Mouse (Mus musculus) frontal cortex, adult (tissue): Measurements from ENCODE around the gene Guca1b.

Experiments used
- ATAC-seq: cut with Nextera tagmentation; 2 replicates; pipeline ENCODE4 v1.9.2; 2017; ENCODE audit warnings: mild to moderate bottlenecking, moderate library complexity, mixed read lengths; ENCODE audit not compliant: low TSS enrichment

Gene Guca1b

DNA sequence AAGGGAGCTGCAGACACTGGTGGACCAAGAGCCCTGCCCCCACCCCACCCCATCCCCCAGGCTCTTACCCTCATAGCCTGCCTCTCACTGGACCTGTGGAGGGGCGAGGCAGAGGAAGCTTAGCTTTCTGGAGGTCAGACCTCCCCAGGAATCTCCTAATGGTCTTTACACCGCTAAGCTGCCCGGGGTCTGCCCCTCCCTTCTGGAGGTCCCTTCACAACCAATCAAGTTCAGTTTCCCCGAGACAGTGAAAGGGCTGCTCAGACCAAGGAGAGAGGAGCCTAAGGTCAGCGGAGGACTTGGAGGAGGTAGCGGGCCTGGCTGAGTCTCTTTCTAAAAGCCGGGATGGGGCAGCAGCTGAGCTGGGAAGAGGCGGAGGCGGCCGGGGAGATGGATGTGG lies at the start of gene Guca1b:
Guca1b (plus strand) TSS at position 249 of the 400 bp plus-strand sequence.
- no peak for ATAC-seq

DNA sequence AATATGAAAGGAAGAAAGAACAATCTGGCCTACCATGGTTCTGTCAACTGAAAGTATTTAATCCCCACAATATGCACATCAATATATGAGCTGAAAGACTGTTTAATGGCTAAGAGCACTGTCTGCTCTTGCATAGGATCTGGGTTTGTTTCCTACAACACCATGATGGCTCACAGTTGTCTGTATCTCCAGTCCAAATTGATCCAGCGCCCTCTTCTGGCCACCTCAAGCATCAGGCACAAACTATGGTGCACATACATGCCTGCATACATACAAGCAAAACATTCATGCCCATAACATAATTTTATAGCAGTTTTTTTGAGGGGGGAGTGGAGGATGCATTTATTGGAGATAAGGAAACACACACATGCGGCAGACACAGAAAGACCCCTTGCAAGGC lies 42.1 kb upstream of the Guca1b start:
- ATAC-seq = no peak

DNA sequence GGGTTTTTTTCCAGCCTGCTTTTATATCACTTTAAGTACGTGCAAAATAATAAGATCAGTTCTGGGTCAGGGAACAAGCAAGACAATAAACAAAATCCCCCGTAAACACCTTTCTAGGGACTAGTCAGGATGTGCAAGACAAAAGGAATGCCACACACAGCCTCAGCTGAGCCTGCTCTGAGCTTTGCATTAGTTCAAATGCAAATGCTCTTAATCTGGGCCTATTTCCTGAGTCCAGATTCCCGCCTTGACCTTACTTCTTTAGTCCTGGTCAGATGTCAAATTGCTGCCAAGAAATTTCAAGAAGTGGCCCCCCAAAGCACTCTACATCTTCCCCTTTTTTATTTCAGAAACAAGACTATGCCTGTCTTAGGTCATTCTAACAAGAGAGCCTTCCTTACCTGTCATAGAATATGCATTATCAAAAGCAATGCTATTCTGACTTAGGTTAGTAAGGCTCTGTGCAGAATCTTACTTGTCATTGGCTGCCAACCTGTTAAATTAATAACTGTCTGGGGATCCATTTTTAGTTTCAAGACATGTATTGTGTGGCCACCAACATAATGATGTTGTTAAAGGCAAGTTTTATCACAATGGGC lies 35.4 kb upstream of the Guca1b start:
- no peak for ATAC-seq

GRCm38 (mm10) chr17:47359964-47360363 lies 25.2 kb upstream of the Guca1b start:
- ATAC-seq = no peak; the same call in 1 of the 2 replicates

DNA sequence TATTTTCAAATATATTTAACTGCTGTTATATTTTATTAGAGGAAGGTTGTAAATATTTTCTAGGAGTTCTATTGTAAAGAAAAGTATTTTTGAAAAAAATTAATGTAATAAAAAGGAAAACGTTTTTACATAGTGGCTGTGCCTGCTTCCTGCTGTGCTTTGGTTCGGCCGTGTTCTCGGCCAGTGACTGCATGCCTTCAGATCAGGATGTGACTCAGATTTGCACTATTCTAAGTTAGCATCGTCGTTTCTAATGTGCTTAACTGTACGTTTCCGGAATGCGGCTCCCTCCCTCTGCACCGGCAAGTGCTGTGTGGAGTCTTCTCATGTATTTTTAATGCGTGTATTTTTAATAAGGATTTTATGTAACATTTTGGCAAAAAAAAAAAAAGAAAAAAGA lies 23.9 kb upstream of the Guca1b start:
- no peak; the same call in 1 of the 2 replicates for ATAC-seq

- ATAC-seq = peak; percentile 80
Measured at GRCm38 (mm10) chr17:47368401-47369086, 16.6 kb upstream of the Guca1b start, which contains the start of gene Mrps10. Mrps10 (plus strand) TSS chr17:47368887.

DNA sequence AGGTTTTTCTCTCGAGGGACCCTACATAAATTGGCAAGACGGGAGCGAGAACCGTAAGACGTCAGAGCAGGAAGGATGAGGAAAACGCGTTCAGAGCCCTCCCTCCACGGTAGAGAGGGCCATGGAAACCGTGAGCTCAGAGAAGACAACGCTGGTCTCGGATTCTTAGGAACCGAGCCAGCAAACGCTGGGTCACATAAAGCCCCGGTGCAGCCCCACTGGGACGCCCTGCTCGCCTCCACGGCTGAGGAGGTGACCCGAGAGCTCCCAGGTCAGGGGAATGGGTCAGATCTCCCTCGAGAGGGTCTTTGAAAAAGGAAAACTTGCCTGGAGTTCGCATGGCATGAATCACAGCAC lies 16.1 kb upstream of the Guca1b start:
- peak; percentile 70; the same call in 1 of the 2 replicates for ATAC-seq

- ATAC-seq = 0 out of 2 replicates have a peak, but pooled peaks have one; percentile 60
Measured at GRCm38 (mm10) chr17:47371451-47371850, 13.7 kb upstream of the Guca1b start.

DNA sequence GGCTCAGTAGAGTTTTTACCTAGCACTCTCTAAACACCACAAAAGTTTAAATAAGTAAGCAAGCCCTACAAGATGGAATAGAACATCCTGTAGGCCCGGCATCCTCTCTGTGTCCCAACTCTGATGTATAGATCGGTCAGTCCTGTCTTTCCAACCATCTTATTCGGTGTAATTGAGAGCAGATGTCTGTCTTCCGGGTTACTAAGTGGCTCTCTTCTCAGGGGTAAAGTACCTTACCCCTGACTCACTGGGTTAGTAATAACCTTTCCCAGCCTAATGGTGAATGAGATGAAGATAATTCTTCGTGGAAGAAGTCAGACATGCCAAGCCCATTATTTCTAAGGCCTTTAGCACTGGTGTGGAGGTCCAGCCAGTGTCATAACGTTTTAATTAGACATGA lies 11.2 kb upstream of the Guca1b start:
- ATAC-seq = no peak

DNA sequence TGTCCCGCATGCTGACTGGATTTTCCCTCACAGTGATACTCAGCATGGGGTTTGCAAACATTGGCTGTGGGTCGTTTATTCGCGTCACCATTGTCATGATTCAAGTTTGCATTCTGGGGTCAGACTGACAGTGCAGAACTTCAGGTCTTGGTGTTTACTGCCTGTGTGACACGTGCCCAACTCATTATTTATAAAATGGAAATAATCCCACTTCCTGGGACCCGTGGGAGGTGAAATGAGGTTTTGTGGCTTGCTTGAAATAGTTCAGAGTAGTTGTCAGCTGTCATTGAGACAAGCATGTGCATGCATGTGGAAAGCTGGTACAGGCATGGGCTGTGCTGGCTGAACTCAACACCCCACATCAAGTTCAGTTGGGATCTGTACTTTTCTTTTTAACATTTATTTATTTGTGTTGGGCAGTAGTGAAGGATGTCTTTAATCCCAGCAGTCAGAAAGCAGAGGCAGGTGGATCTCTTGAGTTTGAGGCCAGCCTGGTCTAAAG lies 8.4 kb upstream of the Guca1b start:
- ATAC-seq = no peak

DNA sequence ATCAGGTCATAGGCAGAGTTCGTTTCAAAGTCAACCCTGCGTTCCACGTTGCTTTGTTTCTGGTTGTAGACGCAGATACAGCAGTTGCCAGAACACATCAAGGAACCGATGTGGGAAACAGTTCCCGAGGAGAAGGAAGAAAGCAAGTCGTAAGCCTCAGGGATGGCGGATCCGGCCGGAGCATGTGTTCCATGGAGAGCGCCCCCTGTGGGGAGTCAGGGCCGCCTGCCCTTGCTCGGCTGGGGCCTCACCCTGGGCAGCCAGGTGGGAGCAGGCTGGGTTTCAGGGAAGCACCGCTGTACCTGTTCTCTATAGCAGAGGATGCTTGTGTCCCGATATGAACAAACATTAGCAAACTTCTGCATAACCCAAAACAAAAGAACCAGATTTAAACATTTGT lies 7.1 kb upstream of the Guca1b start:
- no peak for ATAC-seq

DNA sequence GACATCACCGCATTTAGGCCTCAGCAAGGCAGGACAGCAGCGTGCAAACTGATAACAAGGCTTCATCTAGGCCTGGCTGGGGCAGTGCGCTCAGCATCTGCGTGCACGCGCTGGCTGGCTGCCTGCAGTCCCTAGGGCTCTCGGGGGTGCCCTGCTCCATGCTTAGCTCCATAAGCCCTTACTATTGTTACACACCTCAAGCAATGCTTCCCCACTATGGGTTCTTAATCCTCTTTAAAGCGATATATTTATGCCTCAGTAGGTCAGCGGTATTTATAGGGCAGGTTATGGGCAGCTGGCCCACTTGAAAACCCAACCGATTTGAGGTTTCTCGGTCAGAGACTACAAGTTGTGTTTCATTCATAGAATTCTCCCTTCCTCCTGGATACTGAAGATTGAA lies 3.3 kb upstream of the Guca1b start:
- no peak for ATAC-seq

GRCm38 (mm10) chr17:47383266-47383665 lies 1.9 kb upstream of the Guca1b start:
- ATAC-seq = no peak

GRCm38 (mm10) chr17:47384064-47384463 lies 1.1 kb upstream of the Guca1b start:
- ATAC-seq = no peak

DNA sequence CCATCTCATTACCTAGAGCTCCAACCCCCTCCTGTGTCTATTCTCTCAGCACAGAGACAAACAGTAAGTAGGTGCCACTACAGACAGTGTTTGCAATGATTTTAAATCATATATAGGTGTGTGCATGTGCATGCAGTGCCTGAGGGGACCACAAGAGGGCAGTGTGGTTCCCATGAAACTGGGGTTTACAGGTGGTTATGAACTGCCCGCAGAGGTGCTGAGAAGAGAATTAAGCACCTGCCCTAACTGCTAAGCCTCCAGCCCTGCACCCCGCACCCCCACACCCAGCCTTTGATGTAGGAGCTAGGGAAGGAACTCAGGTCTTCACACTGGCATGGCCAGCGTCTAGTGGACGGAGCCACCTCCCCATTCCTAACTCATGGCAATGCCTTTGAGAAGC lies 1.5 kb downstream of the Guca1b start:
- no peak for ATAC-seq

DNA sequence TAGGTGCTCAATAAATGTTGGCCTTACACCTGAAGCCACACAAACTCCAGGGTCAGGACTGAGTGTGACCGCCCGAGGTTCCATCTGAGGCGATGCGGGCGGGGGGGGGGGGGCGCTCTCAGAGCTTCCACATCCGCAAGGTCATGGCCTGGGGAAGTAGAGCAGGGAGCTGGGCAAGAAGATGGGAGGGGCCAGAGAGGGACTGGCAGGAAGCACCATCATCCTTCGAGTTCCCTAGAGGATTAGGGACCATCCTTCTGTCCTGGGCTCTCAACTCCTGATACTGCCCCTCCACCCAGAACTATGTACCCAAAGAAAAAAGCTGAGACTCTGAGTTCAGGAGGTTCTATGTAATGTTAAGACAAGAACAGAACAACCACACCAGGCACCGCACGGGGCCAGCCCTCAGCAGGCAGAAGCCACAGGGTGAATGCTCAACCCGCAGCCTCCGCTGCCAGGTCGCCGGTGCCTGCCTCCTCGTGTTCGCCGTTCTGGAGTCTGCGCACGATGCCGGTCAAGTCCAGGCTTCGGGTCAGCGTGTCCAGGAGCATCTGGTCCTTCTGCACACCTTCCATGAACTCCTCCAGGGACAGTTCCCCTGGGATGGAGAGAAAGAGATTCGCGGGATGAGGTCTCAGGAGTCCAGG lies 9.2 kb downstream of the Guca1b start:
- no peak for ATAC-seq

- no peak for ATAC-seq
Measured at GRCm38 (mm10) chr17:47395376-47395913, 10.3 kb downstream of the Guca1b start.

- ATAC-seq = no peak
Measured at GRCm38 (mm10) chr17:47399091-47399490, 13.9 kb downstream of the Guca1b start.

DNA sequence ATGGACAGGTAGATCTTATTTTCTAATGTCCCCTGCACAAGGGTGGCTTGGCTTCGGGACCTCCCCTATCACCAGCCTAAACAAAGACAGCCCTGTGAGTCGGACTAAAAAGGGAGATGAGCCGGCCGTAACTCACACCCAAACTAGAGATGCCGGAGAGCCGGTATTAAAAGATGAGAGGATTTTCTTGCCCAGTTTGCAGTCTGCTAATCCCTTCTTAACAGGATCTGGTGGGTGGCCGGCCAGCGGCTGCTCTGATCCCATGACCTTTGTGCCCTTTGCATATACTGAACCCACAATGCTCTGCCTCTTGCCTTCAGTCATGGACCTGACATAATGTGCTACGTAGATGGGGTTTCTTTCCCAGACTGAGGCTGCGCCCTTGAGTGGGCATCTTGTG lies 15.3 kb downstream of the Guca1b start, which contains the start of gene Guca1a:
Guca1a (minus strand) TSS at position 134 of the 400 bp plus-strand sequence.
- no peak for ATAC-seq

DNA sequence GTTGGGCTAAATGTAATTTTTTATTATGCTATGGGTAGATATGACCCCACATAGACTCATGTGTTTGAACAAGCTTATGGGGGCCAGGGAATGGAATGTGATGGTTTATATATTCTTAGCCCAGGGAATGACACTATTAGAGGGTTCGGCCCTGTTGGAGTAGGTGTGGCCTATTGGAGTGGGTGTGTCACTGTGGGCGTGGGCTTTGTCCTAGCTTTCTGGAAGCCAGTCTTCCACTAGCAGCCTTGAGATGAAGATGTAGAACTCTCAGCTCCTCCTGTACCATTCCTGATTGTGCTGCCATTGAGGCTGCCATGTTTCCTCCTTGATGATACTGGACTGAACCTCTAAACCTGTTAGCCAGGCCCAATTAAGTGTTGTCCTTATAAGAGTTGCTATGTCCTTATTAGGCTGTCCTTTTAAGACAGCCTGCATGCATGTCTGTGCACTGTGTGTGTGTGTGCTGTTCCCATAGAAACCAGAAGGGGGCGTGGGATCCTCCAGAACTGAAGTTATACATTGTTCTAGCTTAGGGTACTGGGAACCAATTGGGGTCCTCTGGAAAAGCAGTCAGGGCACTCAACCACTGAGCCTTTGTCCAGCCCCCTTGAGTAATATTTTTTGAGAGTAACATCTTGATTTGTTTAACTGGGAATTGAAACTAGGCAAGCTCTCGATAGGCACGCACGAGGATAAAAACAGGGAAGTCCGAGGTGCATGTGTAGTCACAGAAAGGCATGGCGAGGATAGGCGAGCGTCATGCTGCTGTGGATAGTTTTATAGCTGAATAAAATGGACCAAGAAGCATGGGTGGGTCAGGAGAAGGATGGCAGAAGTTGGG lies 22.7 kb downstream of the Guca1b start:
- no peak for ATAC-seq

GRCm38 (mm10) chr17:47408558-47408898 lies 23.3 kb downstream of the Guca1b start:
- ATAC-seq = peak; percentile 44; the same call in 1 of the 2 replicates
